Mouse (Mus musculus) heart, embryonic 12.5 days (tissue): ENCODE data around the gene Olfr1362. TPM values are rescaled to one million over a fixed set of nuclear protein-coding genes. Genes with fewer than 3 reads are reported as not detected.
A peak's percentile ranks its signal among the peaks of the same experiment; 100 is the strongest.

Experiments
- ATAC-seq: fragments of 200-750 bp; cut with Nextera tagmentation; 2 replicates; pipeline ENCODE4 v1.8.0; 2017; ENCODE audit warnings: moderate TSS enrichment, moderate library complexity; ENCODE audit not compliant: insufficient number of reproducible peaks, low FRiP score
- H3K27ac ChIP-seq: fragments of 300-500 bp; sonication (generic); 2 replicates; pipeline ENCODE4 v1.5.1; 2016; ENCODE audit warnings: mild to moderate bottlenecking, moderate library complexity; ENCODE audit not compliant: poor library complexity, severe bottlenecking
- H3K27me3 ChIP-seq: fragments of 300-500 bp; sonication (generic); replicated peaks from 2 replicates; pipeline ENCODE4 v1.6.1; 2016; ENCODE audit warnings: mild to moderate bottlenecking, moderate library complexity
- H3K36me3 ChIP-seq: fragments of 300-500 bp; sonication (generic); 2 replicates; pipeline ENCODE4 v1.6.1; 2016; ENCODE audit warnings: mild to moderate bottlenecking, moderate library complexity
- H3K4me1 ChIP-seq: fragments of 300-500 bp; sonication (generic); replicated peaks from 2 replicates; pipeline ENCODE4 v1.6.1; 2016; ENCODE audit warnings: mild to moderate bottlenecking
- H3K4me2 ChIP-seq: fragments of 300-500 bp; sonication (generic); 2 replicates; pipeline ENCODE4 v1.6.1; 2016; ENCODE audit warnings: mild to moderate bottlenecking, moderate library complexity
- H3K4me3 ChIP-seq: fragments of 300-500 bp; sonication (generic); 2 replicates; pipeline ENCODE4 v1.5.1; 2016; ENCODE audit warnings: mild to moderate bottlenecking
- H3K9ac ChIP-seq: fragments of 300-500 bp; sonication (generic); 2 replicates; pipeline ENCODE4 v1.6.1; 2016; ENCODE audit warnings: mild to moderate bottlenecking, moderate library complexity
- H3K9me3 ChIP-seq: fragments of 300-500 bp; sonication (generic); replicated peaks from 2 replicates; pipeline ENCODE4 v1.6.1; 2016; ENCODE audit warnings: mild to moderate bottlenecking, moderate library complexity
- WGBS: fragments of 180-500 bp; shearing (Covaris S2); methylation state at CpG from one replicate; pipeline ENCODE4 v1.1.7; 2016; 5-methylcytosine and 5-hydroxymethylcytosine counted together
- polyA plus RNA-seq: library from polyadenylated mRNA; unstranded; fragments of >200 nt; fragmentation: Nextera tagmentation; extraction: Ambion mirVana; gene quantifications from 2 replicates; pipeline ENCODE4 v1.2.1, GENCODE M21; 2016

Olfr1362 gene
- polyA plus RNA-seq = not detected in 2 replicates

- Histone ChIP-seq H3K4me1 (no peaks in the 10 kb centered on the region), H3K27me3 (no peaks in the 10 kb centered on the region), H3K9me3 (no peaks in the 10 kb centered on the region), H3K36me3 (no peaks in the 10 kb centered on the region), H3K27ac (no peak within 1 kb of the TSS), H3K9ac (no peak within 1 kb of the TSS), H3K4me3 (no peak within 1 kb of the TSS), H3K4me2 (no peak within 1 kb of the TSS)
- no peak for ATAC-seq
These were observed at the start of gene Olfr1362 for GRCm38 (mm10) chr13:21613922-21614321. Olfr1362 (minus strand) TSS chr13:21614022.

DNA sequence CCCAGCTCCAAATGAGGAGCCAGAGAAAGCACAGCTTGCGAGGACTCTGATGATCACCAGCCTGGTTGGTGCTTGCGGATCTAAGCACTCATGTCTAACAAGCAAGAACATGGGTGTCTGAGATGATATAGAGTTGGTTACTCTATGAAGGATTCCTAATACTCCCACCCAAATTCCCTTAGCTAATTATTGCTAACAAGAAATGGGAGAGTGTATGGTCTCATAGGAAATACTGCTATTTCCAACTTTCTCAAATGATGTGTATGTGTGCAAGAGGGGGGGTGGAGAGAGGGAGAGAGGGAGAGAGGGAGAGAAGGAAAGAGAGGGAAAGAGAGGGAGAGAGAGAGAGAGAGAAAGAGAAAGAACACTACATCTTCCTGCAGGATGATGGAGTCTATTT lies 49.5 kb upstream of the Olfr1362 start, which contains the start of gene Olfr1361:
Gene Olfr1361, minus strand, starts transcription at position 101 of the 400 bp plus-strand sequence.
- Histone ChIP-seq H3K27ac (no peak within 1 kb of the TSS), H3K4me1 (no peaks in the 10 kb centered on the region), H3K9me3 (no peaks in the 10 kb centered on the region; the same call in 1 of the 2 replicates), H3K4me2 (no peak within 1 kb of the TSS), H3K9ac (no peak within 1 kb of the TSS), H3K4me3 (no peak within 1 kb of the TSS), H3K36me3 (no peaks in the 10 kb centered on the region), H3K27me3 (no peaks in the 10 kb centered on the region)
- no peak for ATAC-seq
- 74% methylated on average over 2 of the region's 2 CpGs for WGBS

- no peak within 1 kb of the TSS for H3K27ac ChIP-seq
- 78% methylated on average over 2 of the region's 2 CpGs for WGBS
- H3K4me2 ChIP-seq = no peak within 1 kb of the TSS
- no peak within 1 kb of the TSS for H3K4me3 ChIP-seq
- H3K4me1 ChIP-seq = no peaks in the 10 kb centered on the region
- no peaks in the 10 kb centered on the region for H3K27me3 ChIP-seq
- H3K9me3 ChIP-seq = no peaks in the 10 kb centered on the region
- no peaks in the 10 kb centered on the region for H3K36me3 ChIP-seq
- no peak within 1 kb of the TSS for H3K9ac ChIP-seq
- no peak for ATAC-seq
These were observed 28.6 kb upstream of the Olfr1362 start, which contains the start of gene Olfr11 for GRCm38 (mm10) chr13:21642418-21642817. Olfr11 (minus strand) TSS chr13:21642518.

DNA sequence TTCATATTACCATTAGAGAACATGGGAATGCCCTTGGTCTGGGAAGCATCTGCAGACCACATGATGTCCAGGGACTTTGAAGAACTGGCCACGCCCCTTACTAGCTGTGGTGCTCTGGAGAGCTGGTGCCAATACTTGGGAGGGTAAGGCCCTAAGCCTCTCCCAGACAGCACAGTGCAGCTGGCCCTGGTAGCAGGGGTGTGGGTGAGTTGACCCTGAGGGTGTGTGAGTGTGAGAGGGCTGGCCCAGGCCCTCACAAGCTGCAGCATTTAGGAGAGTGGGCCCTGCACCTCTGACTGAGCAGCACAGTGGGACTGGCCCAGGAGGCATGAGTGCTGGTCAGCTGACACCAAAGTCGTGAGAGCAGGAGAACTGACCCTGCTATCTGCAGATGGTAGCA lies 22.2 kb downstream of the Olfr1362 start:
- WGBS = 49% methylated on average over 2 of the region's 2 CpGs
- ATAC-seq = 0 out of 2 replicates have a peak, but pooled peaks have one; percentile 9
- H3K4me3 ChIP-seq = no peak overlapping the region

DNA sequence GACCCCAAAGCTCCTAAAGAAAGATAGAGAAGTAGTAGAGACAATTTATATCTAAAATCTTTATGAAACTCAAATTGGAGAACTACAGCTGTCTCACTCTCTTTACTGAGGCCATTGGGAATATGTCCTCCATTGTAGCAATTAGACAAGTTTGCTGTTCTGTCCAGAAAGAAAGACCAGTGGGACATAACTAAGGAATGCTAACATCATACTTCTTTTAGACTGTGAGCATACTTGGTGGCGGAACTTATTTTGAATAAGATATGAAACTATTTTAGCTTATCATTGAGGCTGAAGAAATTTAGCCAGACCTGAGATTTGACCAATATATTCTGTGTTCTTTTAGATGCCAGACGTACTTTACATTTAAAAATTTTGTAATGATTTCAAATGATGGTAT lies 32.2 kb downstream of the Olfr1362 start, which contains the start of gene Olfr1364:
Gene Olfr1364, minus strand, starts transcription at position 101 of the 400 bp plus-strand sequence.
- Histone ChIP-seq H3K27ac (no peak within 1 kb of the TSS), H3K36me3 (no peaks in the 10 kb centered on the region), H3K27me3 (no peaks in the 10 kb centered on the region), H3K4me1 (no peaks in the 10 kb centered on the region), H3K4me2 (no peak within 1 kb of the TSS), H3K9ac (no peak within 1 kb of the TSS), H3K4me3 (no peak within 1 kb of the TSS), H3K9me3 (no peaks in the 10 kb centered on the region)
- no peak for ATAC-seq
- WGBS = 79% methylated on average over 2 of the region's 2 CpGs

More for the DNA sequence above, 22.2 kb downstream of the Olfr1362 start:
- no peaks in the 10 kb centered on the region for H3K4me1 ChIP-seq
- H3K4me2 ChIP-seq = no peak overlapping the region
- H3K36me3 ChIP-seq = no peaks in the 10 kb centered on the region
- no peak overlapping the region for H3K9ac ChIP-seq
- H3K9me3 ChIP-seq = no peaks in the 10 kb centered on the region
- no peak overlapping the region for H3K27ac ChIP-seq
- no peaks in the 10 kb centered on the region for H3K27me3 ChIP-seq

Other genes starting within 250 kb of the Olfr1362 start
- gene Zkscan3, start 211.3 kb downstream of the Olfr1362 start, polyA plus RNA-seq = 71.2 and 72.6 TPM in 2 replicates
- gene Pgbd1, start 173.0 kb downstream of the Olfr1362 start, polyA plus RNA-seq = 2.2 and 3.1 TPM in 2 replicates
- gene Zscan26, start 160.3 kb downstream of the Olfr1362 start, polyA plus RNA-seq = 26.8 and 28.1 TPM in 2 replicates
- gene Nkapl, start 145.5 kb downstream of the Olfr1362 start, polyA plus RNA-seq = 2.3 and 2.4 TPM in 2 replicates
- 1.7 and 2.1 TPM in 2 replicates for gene Zkscan4, start 135.1 kb downstream of the Olfr1362 start, polyA plus RNA-seq
- gene Gm10065, start 134.6 kb downstream of the Olfr1362 start, polyA plus RNA-seq = not detected in 2 replicates
- gene AK157302, start 118.8 kb downstream of the Olfr1362 start, polyA plus RNA-seq = 0.24 and 0.33 TPM in 2 replicates
- 6.4 and 10.3 TPM in 2 replicates for gene Gm11273, start 112.6 kb downstream of the Olfr1362 start, polyA plus RNA-seq
- gene Zkscan8, start 82.9 kb downstream of the Olfr1362 start, polyA plus RNA-seq = 6.6 and 6.8 TPM in 2 replicates
- 0.06 and 0.10 TPM in 2 replicates for gene Olfr1366, start 71.2 kb downstream of the Olfr1362 start, polyA plus RNA-seq
- gene Olfr1535, start 54.1 kb downstream of the Olfr1362 start, polyA plus RNA-seq = 0.04 and 0.05 TPM in 2 replicates
- not detected in 2 replicates for gene Olfr1364, start 32.3 kb downstream of the Olfr1362 start, polyA plus RNA-seq
- not detected in 2 replicates for gene Olfr11, start 28.5 kb upstream of the Olfr1362 start, polyA plus RNA-seq
- not detected in 2 replicates for gene Olfr1361, start 49.4 kb upstream of the Olfr1362 start, polyA plus RNA-seq
- not detected in 2 replicates for gene Olfr1360, start 63.4 kb upstream of the Olfr1362 start, polyA plus RNA-seq
- not detected in 2 replicates for gene Olfr1359, start 84.1 kb upstream of the Olfr1362 start, polyA plus RNA-seq
- gene Hist1h2bl, start 102.1 kb upstream of the Olfr1362 start, polyA plus RNA-seq = 0.91 TPM in 1 of 2 replicates, not detected in the other
- 5.4 and 6.6 TPM in 2 replicates for gene Hist1h2ai, start 102.4 kb upstream of the Olfr1362 start, polyA plus RNA-seq
- gene Hist1h3h, start 103.6 kb upstream of the Olfr1362 start, polyA plus RNA-seq = 2.0 TPM in 2 replicates
- 1.4 and 2.5 TPM in 2 replicates for gene Hist1h2bm, start 108.0 kb upstream of the Olfr1362 start, polyA plus RNA-seq
- 0.31 and 0.68 TPM in 2 replicates for gene Hist1h4j, start 121.0 kb upstream of the Olfr1362 start, polyA plus RNA-seq
- gene Hist1h4k, start 136.5 kb upstream of the Olfr1362 start, polyA plus RNA-seq = 0.80 TPM in 1 of 2 replicates, not detected in the other
- 7.0 and 11.4 TPM in 2 replicates for gene Hist1h2ak, start 139.8 kb upstream of the Olfr1362 start, polyA plus RNA-seq
- gene Hist1h2bn, start 140.1 kb upstream of the Olfr1362 start, polyA plus RNA-seq = 1.1 and 2.1 TPM in 2 replicates
- gene Hist1h1b, start 166.6 kb upstream of the Olfr1362 start, polyA plus RNA-seq = 12.4 and 12.5 TPM in 2 replicates
- 54.7 and 68.0 TPM in 2 replicates for gene Hist1h3i, start 169.3 kb upstream of the Olfr1362 start, polyA plus RNA-seq
- gene Hist1h2an, start 173.2 kb upstream of the Olfr1362 start, polyA plus RNA-seq = 1.3 and 6.2 TPM in 2 replicates
- gene Hist1h2bp, start 173.4 kb upstream of the Olfr1362 start, polyA plus RNA-seq = 1.3 and 1.4 TPM in 2 replicates
- 8.4 and 12.7 TPM in 2 replicates for gene Hist1h2bq, start 196.2 kb upstream of the Olfr1362 start, polyA plus RNA-seq
- 2.6 TPM in 1 of 2 replicates, not detected in the other for gene Hist1h2ao, start 196.4 kb upstream of the Olfr1362 start, polyA plus RNA-seq
- gene Hist1h4m, start 197.7 kb upstream of the Olfr1362 start, polyA plus RNA-seq = not detected in 2 replicates
- gene Hist1h4n, start 218.2 kb upstream of the Olfr1362 start, polyA plus RNA-seq = 8.4 and 15.5 TPM in 2 replicates
- 2,122 and 2,141 TPM in 2 replicates for gene Hist1h2ap, start 219.5 kb upstream of the Olfr1362 start, polyA plus RNA-seq
- 8.1 and 12.8 TPM in 2 replicates for gene Hist1h2br, start 219.7 kb upstream of the Olfr1362 start, polyA plus RNA-seq